Mouse (Mus musculus): ENCODE results near the gene Sorcs1.

The Sorcs1 gene

DNA sequence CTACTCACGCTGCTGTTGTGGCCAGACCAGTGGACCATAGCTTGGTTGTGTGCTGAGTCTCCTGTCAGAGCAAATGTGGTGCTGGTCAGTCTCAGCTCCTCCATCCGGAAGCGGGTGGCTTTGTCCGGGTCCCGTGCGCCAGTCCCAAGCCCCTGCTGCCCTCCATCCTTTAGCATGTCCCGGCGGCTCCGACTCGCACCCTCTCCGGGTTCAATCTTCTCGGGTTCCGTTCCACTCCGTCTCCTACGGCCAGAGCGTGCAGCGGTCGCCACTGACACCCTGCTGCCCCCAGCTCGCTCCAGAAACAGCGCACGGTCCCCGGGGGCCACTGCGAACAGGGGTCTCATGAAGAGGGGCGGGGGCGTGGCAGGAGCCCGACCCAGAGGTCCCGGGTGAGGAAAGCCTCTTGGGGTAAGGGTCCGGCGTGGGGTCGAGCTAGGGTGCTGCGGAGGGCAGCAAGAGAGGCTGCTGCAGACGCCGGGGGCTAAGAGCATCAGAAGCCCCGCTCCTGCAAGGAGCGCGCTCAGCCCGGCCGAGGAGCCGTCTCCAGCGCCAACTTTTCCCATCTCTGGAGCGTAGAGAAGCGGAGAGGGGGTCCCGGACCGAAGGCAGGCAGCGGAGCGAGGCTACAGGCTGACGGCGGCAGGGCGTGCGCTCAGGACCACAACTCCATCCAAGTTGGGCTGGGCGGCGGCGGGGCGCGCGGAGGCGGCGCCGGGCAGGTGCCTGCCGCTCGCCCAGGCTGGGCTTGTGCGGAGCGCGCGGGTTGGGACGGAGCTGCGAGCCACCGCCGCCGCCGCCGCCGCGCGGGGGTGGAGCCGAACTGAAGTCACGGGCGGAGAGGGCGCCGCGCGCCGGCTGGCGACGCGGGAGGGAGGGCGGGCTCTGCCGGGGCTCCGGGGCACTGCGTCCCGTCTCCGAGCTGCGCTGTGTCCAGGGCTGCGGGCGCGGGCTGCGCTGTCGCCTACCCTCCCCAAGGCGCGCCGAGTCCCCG, at the start of gene Sorcs1:
Gene Sorcs1 (minus strand): TSS at position 744 of the 994 bp plus-strand sequence.
- no peak for DNase-seq (ENCODE audit: low spot score)

DNA sequence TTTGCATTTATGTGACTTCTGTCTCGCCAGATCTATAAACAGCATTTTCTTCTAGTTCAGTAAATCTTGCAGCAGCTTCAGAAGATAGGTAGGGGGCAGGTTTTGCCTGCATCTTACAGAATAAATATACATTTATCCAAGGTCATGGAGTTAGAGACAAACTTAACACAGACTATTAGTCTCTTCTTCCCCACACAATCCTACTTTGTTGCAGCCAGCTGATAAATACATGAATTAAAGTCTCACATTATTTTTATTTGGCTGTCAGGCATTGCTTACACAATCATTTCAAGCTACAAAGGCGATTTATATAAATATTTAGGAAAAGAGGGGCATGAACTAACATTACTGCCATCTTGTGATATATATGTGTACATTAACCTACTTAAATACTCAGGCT, 4.8 kb upstream of the Sorcs1 start:
- no peak for DNase-seq (ENCODE audit: low spot score)

DNA sequence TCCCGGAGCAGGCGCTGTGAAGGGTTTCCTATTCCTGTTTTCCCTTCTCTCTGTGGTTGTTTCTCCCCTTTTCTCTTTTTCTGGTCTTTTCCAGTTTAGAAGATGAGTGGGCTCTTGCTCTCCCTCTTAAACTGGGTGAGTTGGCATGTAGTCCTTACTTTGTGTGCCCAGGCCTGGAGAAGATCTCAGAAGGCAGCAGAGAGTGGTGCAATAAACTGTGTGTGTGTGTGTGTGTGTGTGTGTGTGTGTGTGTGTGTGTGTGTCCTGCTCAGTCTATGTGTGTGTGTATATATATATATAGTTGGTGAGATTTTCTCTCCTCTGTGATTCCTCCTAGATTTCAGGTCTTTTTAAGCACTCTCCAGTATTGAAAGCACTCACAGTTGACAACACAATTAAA, 500 bp upstream of the Sorcs1 start:
- DNase-seq (ENCODE audit: low spot score): no peak

DNA sequence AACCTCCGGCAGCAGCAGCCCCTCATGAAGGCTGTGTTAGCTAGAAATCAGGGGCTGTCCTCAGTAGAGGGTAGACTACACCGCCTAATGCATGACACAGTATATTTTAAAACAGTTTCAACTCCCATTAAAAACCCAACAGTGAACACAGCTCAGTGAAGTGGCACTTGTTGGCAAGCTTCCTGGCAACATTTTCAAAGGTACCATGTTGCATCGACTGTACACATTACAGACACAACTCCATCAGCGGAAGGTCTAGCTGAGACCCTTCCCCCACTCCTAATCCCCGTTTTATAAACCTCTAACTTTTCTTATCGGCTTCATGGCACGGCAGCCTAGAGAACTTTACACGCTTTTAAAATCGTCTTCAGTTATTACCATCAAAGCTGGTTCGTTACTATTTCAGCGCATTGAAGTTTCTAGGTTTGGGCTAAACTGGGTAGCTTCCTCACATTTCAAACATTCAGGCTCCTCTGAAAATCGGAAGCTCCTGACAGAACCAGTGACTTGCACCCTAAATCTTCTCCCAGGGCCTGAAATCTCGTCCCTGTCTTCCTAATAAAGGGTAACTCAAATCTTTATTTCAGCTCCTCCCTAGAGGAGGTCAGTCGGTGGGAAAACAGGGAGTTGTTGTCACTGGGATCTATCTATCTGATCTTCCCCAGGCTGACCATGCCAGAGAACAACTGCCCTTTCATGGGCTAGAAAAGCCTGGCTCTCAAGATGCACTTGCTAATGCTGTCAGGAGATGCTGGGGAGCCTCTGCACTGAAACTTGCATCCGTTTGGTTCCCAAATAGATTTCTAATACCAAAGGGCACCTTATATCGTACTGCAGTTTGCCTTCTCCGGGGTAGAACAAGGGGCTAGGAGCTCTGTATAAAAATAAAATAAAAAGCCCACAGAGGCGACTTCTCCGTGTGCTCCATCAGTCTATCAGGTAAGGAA, 1.6 kb downstream of the Sorcs1 start:
- DNase-seq (ENCODE audit: low spot score): no peak

GRCm38 (mm10) chr19:50674921-50675320, 3.5 kb downstream of the Sorcs1 start:
- no peak for DNase-seq (ENCODE audit: low spot score)

- DNase-seq (ENCODE audit: low spot score): no peak
These were observed 10.9 kb downstream of the Sorcs1 start for GRCm38 (mm10) chr19:50667516-50667915.

GRCm38 (mm10) chr19:50664311-50664710, 14.1 kb downstream of the Sorcs1 start:
- no peak for DNase-seq (ENCODE audit: low spot score)

DNA sequence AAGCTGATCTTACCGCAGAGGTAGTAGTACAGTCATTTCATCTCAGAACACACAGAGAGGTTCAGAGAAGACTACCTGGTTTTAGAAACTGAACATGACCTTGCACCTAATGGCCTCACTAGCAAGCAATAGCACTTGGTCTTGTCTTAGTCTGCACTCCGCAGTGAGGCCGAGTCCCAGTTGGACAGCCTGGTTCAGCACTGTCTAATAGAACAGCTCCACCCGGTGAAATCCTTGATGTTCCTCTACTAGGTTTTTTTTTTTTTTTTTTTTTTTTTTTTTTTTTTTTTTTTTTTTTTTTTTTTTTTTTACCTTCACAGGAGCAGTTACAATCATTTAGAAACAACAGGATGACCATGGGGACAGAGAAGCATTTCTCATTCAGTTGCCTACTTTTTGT, 19.3 kb downstream of the Sorcs1 start:
- DNase-seq (ENCODE audit: low spot score): no peak

GRCm38 (mm10) chr19:50652750-50653149, 25.7 kb downstream of the Sorcs1 start:
- no peak for DNase-seq (ENCODE audit: low spot score)

GRCm38 (mm10) chr19:50643836-50644235, 34.6 kb downstream of the Sorcs1 start:
- peak; percentile 63 for DNase-seq (ENCODE audit: low spot score)

- DNase-seq (ENCODE audit: low spot score): no peak
These were observed 36.3 kb downstream of the Sorcs1 start for GRCm38 (mm10) chr19:50642121-50642520.

DNA sequence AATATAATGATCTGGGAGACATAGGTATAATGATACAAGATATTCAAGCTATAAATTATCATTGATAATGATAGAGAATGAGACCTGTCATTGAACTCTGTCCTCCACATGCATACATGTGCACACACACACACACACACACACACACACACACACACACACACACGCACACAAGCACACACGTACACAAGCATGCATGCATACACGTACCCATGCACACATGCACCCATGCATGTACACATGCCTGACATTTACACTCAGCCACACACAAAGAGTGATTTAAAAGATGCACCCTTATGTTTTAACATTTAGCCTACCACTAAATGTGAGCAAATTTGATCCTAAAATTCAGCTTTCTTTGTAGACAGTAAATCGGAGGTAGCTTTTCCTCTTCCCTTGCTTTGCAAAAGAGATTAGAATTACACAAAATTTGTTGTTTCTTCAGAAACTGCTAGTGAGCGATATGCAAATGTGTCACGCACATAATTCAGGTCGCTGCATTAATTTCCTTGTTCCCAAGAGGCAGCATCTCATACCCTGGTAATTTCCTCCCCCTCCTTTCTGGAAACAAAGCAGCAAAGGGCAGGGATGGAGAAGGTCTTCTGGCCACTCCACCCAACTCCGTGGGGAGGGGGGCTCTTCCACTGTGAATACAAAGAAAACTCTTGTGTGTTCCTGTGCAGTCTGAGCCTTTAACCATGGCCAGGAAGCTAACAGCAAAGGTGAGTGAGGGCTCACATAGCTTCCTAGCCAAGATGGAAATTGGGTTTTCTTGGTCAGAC, 38.0 kb downstream of the Sorcs1 start:
- DNase-seq (ENCODE audit: low spot score): no peak

DNA sequence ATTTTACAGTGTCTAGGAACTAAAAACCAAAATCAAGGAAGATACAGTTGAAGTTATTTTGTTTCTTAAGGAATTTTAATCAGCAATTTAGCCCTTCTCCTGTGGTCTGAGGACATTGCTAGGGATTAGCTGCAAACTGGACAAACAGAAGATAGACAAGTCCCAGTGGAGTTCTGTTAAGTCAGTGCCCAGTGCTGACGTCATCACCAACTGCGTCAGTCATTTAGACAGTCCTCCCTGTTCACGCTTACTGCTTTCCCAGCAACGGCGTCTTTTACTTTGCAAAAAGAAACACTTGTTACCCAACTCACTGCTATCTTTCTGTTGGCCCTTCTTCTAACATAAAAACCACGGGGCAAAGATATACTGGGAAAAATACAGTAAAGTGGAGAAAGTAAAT, 40.3 kb downstream of the Sorcs1 start:
- peak; percentile 64 for DNase-seq (ENCODE audit: low spot score)

GRCm38 (mm10) chr19:50614013-50614412, 64.4 kb downstream of the Sorcs1 start:
- DNase-seq (ENCODE audit: low spot score): no peak

DNA sequence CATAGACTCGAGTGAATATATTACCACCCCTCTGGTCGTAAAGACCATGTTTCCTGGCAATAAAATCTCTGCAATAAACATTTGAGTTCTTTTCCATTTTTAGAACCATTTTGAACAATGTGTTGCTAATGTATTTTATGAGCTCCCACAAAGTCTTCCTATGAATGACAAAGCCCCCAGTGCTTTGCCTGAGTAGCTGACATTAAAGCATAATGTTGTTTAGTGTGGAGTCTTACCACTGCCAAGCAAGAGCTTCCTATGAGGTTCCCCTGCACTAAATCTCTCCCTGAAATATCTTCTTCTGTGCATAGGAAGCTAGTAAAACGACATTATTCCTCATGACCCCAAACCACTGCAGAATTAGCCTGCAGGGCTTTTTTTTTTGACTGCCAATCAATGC, 66.8 kb downstream of the Sorcs1 start:
- DNase-seq (ENCODE audit: low spot score): no peak

GRCm38 (mm10) chr19:50603882-50604281, 74.6 kb downstream of the Sorcs1 start:
- peak; percentile 61 for DNase-seq (ENCODE audit: low spot score)

DNA sequence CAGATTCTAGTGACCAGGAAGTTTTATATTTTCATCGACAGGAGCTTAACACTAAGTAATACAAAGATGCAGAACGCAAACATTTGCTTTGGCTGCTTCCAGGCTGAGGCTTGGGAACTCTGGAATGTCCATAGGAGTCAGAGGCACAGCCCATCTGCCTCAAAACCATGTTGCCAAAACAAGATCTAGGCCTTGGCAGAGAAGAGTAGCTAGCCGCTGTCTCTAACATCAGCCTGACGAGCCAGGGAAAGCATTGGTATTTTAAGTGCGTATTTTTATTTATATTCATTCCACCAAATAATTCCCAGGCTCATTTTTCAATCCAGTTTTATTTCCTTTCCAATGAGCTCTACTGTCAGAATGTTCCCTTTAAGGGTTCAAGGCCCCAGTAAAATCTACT, 75.1 kb downstream of the Sorcs1 start:
- no peak for DNase-seq (ENCODE audit: low spot score)

GRCm38 (mm10) chr19:50597300-50597699, 81.1 kb downstream of the Sorcs1 start:
- DNase-seq (ENCODE audit: low spot score): no peak

GRCm38 (mm10) chr19:50586182-50586581, 92.3 kb downstream of the Sorcs1 start:
- no peak for DNase-seq (ENCODE audit: low spot score)

- no peak for DNase-seq (ENCODE audit: low spot score)
These were observed 95.5 kb downstream of the Sorcs1 start for GRCm38 (mm10) chr19:50582952-50583351.

DNA sequence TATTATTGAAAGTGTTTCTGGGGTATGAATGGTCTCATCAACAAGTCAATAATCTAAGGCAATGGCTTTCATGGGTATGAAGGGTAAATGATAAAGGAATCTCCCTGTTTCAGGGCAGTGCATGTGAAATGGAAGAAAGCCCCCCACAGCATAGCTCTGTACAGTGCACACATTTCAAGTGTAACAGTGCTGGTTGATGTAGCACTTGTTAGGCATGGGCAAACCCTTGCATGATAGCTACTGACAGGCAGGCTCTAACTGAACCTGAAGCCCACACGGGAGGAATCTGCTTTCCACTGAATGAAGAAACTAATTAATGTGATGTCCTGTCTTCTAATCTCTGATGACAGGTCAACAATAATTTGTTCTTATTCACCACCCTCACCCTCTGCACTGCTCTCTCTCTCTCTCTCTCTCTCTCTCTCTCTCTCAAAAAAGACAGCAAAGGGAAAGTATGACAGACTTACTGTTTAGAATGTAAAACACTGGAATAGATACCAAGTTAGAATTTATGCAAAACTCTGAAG, 108.7 kb downstream of the Sorcs1 start:
- no peak for DNase-seq (ENCODE audit: low spot score)

DNA sequence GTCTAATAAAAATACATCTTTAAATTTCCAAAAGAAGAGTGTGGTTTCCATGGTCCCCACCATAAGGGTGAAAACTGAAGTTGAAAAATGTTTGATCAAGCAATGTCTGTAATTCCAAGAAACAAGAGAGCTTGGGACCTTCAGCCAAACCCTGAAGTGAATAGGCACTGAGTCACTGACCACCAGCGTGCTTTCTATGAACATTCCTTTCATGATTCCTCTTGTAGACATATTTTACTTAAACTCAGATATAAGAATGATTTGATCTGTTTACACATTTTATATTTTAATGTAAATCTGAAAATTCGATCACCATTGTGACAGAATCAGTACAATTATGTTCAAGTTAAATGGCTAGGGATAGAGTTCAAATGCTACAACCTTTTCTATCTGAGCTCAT, 112.1 kb downstream of the Sorcs1 start:
- DNase-seq (ENCODE audit: low spot score): no peak
